Mouse (Mus musculus): ENCODE data around the gene Cbl.

The Cbl gene

GRCm38 (mm10) chr9:44108269-44109055 lies 125.4 kb downstream of the Cbl start:
- no peak for ATAC-seq (ENCODE audit: insufficient number of reproducible peaks, low FRiP score, low TSS enrichment)

- ATAC-seq (ENCODE audit: insufficient number of reproducible peaks, low FRiP score, low TSS enrichment), result no peak
Measured at GRCm38 (mm10) chr9:44107557-44108179, 126.2 kb downstream of the Cbl start.

DNA sequence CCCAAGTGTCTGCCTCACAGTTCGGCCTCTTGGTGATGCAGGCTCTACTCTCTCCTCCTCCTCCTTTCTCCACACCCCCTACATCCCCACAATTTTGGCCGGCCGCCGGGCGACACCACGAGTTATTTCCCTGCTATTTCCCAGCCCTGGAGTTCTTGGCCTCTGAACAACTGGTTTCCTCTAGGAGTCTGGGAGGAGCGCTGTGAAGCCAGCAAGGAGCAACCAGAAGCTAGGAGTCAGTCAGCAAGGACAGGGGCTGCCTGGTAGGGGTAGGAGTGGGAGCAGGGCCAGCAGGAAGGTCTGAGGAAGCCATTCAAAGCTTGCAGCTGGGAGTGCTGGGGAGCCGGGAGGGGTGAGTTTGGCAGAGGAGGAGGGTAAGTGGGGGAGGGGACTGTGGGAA lies 126.7 kb downstream of the Cbl start, which contains the start of gene C1qtnf5:
TSS of gene C1qtnf5 (plus strand) at position 136 of the 400 bp plus-strand sequence.
- ATAC-seq (ENCODE audit: insufficient number of reproducible peaks, low FRiP score, low TSS enrichment), result no peak

DNA sequence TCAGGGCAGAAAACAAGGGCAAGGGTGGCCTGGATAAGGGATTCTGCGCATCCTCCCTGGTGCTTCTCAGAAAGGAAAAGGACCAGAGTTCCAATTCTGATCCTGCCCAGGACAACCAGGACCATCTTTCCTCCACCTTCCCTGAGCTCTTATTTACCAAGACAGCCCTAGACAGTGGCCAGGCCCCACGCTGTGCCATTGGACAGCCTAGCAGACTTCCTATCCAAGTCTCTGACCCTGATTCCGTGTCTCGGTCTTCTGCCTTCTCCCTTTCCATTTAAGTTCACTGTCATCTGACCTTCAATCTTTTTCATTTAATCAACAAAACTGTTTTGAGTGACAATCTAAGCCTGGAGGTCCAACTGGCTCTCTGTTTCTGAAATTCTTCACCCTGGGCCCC lies 127.3 kb downstream of the Cbl start:
- ATAC-seq (ENCODE audit: insufficient number of reproducible peaks, low FRiP score, low TSS enrichment), result no peak

- no peak for ATAC-seq (ENCODE audit: insufficient number of reproducible peaks, low FRiP score, low TSS enrichment)
Measured at GRCm38 (mm10) chr9:44106182-44106581, 127.7 kb downstream of the Cbl start.

DNA sequence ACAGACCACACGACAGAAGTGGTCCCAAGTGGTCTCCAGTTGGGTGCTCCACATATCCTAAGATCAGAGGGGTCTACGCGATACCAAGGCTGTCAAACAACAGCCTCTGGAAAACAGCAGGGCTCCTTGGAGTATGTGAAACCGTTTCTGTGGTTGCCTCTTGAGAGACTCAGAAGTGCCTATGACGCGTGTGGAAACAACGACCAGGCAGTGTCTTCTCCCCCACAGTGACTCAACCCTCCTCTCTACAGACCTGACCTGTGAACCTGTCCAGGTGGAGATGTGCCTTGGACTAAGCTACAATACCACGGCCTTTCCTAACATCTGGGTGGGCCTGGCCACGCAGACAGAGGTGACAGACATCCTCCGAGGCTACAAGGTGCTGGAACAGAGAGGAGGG lies 128.1 kb downstream of the Cbl start:
- ATAC-seq (ENCODE audit: insufficient number of reproducible peaks, low FRiP score, low TSS enrichment), result no peak

DNA sequence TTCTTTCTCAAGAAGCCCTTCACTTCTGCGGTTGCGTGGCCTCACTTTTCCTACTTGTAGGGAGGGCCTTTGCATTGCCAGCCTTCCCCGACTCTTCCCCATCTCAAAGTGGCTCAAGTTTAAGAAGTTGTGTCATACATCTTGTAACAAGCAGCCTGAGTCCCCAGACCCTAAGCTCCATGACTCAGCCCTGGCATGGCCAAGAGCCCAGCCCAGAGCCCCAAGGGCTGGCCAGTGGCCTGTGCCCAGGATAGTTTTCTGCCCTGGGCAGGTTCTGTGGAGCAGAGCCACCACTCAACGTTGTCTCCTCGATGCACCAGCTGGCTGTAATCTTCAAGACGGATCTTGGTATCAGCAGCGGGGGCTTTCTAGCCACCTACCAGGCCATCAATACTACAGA lies 129.0 kb downstream of the Cbl start:
- ATAC-seq (ENCODE audit: insufficient number of reproducible peaks, low FRiP score, low TSS enrichment), result no peak

DNA sequence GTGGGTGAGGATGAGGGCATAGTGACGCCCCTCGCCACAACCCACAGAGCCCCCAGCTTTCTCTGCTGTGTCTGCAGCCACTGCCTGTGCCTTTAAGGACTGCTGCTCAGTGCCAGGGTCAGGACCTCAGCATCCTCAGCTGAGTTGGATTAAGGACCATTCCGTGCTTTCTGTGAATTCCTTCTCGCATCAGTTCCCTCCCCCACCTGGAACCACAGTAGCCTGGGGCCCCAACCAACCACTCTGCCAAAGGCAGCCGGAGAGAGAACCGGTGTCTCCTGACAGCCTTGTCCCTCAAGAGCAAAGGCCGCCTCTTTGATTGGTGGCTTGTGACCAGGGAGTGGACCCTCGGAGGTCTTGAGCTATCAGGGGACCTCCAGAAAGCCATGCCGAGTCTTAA lies 132.4 kb downstream of the Cbl start, which contains the start of gene Mfrp:
TSS of gene Mfrp (plus strand) at position 240 of the 400 bp plus-strand sequence.
- no peak for ATAC-seq (ENCODE audit: insufficient number of reproducible peaks, low FRiP score, low TSS enrichment)

DNA sequence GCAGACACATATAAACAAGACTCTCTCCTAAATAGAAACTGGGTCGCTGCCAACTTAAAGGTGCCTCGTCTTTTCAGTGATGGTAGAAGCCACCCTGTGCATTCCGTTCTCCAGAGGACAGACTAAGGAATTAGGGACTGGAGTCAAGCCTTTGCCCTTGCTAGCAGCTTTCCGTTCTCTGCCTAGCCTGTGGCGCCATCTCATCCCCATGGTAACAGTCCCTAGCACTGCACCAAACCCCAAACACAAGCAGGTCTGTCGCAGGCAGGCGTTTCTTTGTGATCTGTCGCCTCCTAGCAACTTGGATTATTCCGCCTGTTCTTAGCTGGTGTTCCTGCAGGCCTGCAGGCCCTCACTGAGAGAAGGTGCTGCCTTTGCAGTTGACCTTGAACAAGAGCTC lies 137.3 kb downstream of the Cbl start:
- no peak for ATAC-seq (ENCODE audit: insufficient number of reproducible peaks, low FRiP score, low TSS enrichment)

DNA sequence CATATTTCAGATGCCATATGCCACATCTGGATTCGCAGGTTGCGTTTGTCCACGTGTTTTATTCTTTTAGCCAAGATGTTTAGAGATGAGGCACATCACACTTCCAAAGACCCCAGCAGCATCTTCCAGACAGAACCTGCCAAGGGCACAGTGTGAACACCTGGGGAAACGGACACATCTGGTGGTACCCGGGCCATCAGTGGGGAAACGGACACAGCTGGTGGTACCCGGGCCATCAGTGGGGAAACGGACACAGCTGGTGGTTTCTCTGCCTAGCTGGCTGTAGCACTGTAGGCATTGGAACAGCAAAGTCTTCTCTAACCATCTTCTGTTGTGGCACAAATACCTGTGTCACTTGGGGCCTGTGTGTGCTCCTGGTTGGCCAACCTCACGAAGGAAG lies 138.1 kb downstream of the Cbl start:
- no peak for ATAC-seq (ENCODE audit: insufficient number of reproducible peaks, low FRiP score, low TSS enrichment)

DNA sequence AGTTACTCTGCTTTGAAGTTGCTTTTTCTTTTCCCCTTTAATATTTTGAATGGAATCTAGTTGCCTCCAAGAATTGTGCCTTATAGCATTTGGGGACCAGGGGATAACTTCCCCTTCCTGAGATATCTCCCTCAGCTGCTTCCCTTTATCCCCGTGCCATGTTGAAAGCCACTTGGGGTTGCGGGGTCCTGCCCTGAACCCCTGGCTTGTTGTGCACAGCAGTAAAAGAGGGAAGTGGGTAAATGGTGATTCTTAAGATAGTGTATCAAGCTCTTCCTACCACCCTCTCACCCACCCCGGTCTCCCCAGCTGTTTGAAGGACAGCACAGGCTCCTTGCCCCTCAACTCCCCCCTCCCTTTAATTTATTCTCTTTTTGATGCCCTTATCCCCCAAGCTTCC lies 139.1 kb downstream of the Cbl start:
- ATAC-seq (ENCODE audit: insufficient number of reproducible peaks, low FRiP score, low TSS enrichment), result no peak

- ATAC-seq (ENCODE audit: insufficient number of reproducible peaks, low FRiP score, low TSS enrichment), result 0 out of 2 replicates have a peak, but pooled peaks have one; percentile 57
Measured at GRCm38 (mm10) chr9:44093612-44094503, 140.0 kb downstream of the Cbl start.
